Mouse (Mus musculus): Measurements from ENCODE around the gene Asic1. TPM values are rescaled to one million over a fixed set of nuclear protein-coding genes. Genes with fewer than 3 reads are reported as not detected.
A peak's percentile ranks its signal among the peaks of the same experiment; 100 is the strongest.

The Asic1 gene
- polyA plus RNA-seq, 1 experiment from 2014 or later, result 0.13 TPM

DNA sequence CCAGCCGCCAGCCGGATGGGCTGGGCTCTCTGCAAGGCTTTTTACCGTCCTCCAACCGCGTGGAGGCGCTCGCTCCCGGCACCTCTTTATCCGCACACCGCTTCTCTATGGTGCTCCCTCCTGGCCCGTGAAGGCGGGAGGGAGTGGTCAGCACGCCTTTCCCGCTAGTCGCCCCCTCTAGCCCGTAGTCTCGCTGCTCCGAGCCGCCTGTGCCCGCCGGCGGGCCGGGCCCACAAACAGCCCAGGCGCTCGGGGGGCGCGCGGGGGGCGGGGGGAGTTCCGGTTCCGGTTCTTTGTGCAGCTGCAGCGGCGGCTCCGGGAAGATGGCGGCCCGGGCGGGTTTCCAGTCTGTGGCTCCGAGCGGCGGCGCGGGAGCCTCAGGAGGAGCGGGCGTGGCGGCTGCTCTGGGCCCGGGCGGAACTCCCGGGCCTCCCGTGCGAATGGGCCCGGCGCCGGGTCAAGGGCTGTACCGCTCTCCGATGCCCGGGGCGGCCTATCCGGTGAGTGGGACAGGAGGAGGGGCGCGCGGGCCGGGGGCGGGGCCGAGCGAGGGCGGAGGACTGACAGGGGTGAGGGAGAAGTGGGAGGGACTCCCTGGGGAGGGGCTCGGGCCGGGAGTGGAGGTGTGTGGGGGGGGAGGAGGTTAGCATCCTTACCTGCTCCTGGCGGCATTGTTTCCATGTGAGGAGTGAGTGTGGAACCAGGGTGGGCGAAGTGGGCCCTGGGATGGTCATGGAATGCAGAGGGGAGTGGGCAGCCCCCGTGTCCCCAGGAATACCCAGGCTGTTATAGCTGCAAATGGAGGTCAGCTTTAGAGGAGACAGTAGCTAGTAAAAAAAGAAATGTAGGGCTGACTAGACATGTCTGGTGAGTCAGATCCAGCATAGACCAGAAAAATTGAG is 32.1 kb downstream of the Asic1 start, which contains the start of gene Smarcd1:
Gene Smarcd1, plus strand, starts transcription at position 131 of the 902 bp plus-strand sequence.
- WGBS (ENCODE audit: missing documents), result 2% methylated on average over 46 of the region's 71 CpGs
- H3K79me2 ChIP-seq (ENCODE audit: inconsistent target), result no peaks in the 10 kb centered on the region; the same call in 1 of the 2 replicates
- H3K36me3 ChIP-seq (ENCODE audit: inconsistent target), result peaks cover 14% of the 10 kb centered on the region
- peak within 1 kb of the TSS; percentile 53 for H3K4me3 ChIP-seq (ENCODE audit: inconsistent target)
- H3K27ac ChIP-seq, result no peak within 1 kb of the TSS

DNA sequence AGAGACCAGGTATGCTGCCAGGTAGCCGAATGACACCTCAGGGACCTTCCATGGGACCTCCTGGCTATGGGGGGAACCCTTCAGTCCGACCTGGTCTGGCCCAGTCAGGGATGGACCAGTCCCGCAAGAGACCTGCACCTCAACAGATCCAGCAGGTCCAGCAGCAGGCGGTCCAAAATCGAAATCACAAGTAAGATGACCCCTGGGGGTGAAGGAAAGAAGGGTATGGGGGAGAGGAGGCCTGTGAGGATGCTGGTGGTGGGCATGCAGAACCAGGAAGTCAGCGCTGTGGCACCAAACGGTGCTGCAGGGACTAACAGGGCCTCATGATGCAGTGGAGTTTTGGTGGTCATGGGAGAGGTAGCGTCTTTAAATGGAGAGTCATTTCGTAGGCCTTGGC is 32.9 kb downstream of the Asic1 start:
- Histone ChIP-seq H3K27ac (no peak overlapping the region), H3K4me3 (ENCODE audit: inconsistent target) (no peak overlapping the region; the same call in 1 of the 2 replicates), H3K79me2 (ENCODE audit: inconsistent target) (no peaks in the 10 kb centered on the region; the same call in 1 of the 2 replicates), H3K36me3 (ENCODE audit: inconsistent target) (peaks cover 18% of the 10 kb centered on the region)
- WGBS (ENCODE audit: missing documents), result 93% methylated on average over 9 of the region's 9 CpGs

DNA sequence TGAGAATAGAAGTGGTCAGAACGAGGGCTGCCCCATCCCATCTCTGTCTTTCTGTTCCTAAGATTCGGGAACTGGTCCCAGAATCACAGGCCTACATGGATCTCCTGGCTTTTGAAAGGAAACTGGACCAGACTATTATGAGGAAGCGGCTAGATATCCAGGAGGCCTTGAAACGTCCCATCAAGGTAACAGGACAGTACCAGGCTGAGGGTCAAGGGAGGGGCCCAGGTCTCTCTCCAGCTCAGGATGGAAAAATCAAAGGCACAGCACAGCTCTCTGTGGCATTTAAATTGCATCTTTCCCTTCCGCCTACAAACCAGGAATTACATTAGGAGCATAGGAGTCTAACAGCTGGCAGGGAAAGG is 33.5 kb downstream of the Asic1 start:
- Histone ChIP-seq H3K36me3 (ENCODE audit: inconsistent target) (peaks cover 22% of the 10 kb centered on the region), H3K27ac (no peak overlapping the region), H3K79me2 (ENCODE audit: inconsistent target) (no peaks in the 10 kb centered on the region; the same call in 1 of the 2 replicates), H3K4me3 (ENCODE audit: inconsistent target) (no peak overlapping the region)
- 96% methylated on average over 5 of the region's 5 CpGs for WGBS (ENCODE audit: missing documents)

GRCm38 (mm10) chr15:99704041-99704681 is 34.0 kb downstream of the Asic1 start:
- H3K4me3 ChIP-seq (ENCODE audit: inconsistent target), result no peak overlapping the region
- H3K27ac ChIP-seq, result no peak overlapping the region
- peaks cover 27% of the 10 kb centered on the region for H3K36me3 ChIP-seq (ENCODE audit: inconsistent target)
- no peaks in the 10 kb centered on the region; the same call in 1 of the 2 replicates for H3K79me2 ChIP-seq (ENCODE audit: inconsistent target)
- 88% methylated on average over 23 of the region's 23 CpGs for WGBS (ENCODE audit: missing documents)

DNA sequence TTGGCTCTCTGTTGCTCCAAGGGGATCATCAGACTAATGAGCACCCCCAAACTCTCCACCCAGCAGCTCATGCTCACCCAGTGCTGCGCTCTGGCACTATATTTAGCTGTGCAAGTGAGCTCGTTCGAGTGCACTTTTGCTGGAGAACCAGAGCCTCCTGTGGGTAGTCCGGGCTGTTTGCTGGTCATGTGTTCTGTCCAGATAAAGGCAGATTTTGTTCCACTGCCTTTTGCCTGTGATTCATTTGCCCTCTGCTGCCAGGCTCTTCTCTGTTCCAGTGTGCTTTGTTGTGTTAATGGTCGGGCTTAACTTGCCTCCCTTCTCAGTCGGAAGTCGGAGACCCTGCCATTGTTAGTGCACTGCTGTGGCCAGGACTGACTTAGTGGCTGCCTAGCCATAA is 34.7 kb downstream of the Asic1 start:
- Histone ChIP-seq H3K36me3 (ENCODE audit: inconsistent target) (peaks cover 34% of the 10 kb centered on the region), H3K27ac (no peak overlapping the region), H3K79me2 (ENCODE audit: inconsistent target) (no peaks in the 10 kb centered on the region; the same call in 1 of the 2 replicates), H3K4me3 (ENCODE audit: inconsistent target) (no peak overlapping the region)
- WGBS (ENCODE audit: missing documents), result 88% methylated on average over 7 of the region's 7 CpGs

DNA sequence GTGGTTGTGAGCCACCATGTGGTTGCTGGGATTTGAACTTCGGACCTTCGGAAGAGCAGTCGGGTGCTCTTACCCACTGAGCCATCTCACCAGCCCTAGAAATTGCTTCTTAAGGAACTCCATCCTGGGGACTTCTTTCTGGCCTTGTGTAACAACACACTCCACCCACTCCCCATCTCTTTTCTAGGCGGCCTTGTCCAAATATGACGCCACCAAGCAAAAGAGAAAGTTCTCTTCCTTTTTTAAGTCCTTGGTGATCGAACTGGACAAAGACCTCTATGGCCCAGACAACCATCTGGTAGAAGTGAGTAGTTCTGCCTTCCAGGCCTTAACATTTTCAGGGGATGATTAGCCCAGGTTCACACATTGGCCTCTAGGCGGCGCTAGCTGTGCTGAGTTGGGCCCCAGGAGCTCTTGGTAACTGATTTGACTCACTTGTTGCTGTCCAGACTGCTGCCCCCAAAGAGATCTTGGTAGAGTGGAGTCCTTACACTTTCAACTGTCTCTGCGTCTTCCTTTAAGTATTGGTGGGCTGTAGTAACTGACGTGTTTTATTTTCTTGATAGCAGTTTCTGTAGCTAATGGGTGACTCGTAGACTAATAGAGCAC is 35.4 kb downstream of the Asic1 start, which contains the start of gene Gm17349:
Gene Gm17349, minus strand, starts transcription at position 51 of the 609 bp plus-strand sequence.
- Histone ChIP-seq H3K4me3 (ENCODE audit: inconsistent target) (no peak within 1 kb of the TSS), H3K79me2 (ENCODE audit: inconsistent target) (no peaks in the 10 kb centered on the region; the same call in 1 of the 2 replicates), H3K27ac (no peak within 1 kb of the TSS), H3K36me3 (ENCODE audit: inconsistent target) (peaks cover 39% of the 10 kb centered on the region)
- WGBS (ENCODE audit: missing documents), result 63% methylated on average over 8 of the region's 11 CpGs

GRCm38 (mm10) chr15:99708176-99708575 is 38.0 kb downstream of the Asic1 start:
- WGBS (ENCODE audit: missing documents), result 97% methylated on average over 10 of the region's 13 CpGs
- Histone ChIP-seq H3K27ac (no peak overlapping the region), H3K79me2 (ENCODE audit: inconsistent target) (no peaks in the 10 kb centered on the region), H3K36me3 (ENCODE audit: inconsistent target) (peaks cover 62% of the 10 kb centered on the region), H3K4me3 (ENCODE audit: inconsistent target) (no peak overlapping the region)

GRCm38 (mm10) chr15:99710221-99711190 is 40.3 kb downstream of the Asic1 start:
- 95% methylated on average over 10 of the region's 10 CpGs for WGBS (ENCODE audit: missing documents)
- Histone ChIP-seq H3K79me2 (ENCODE audit: inconsistent target) (no peaks in the 10 kb centered on the region), H3K36me3 (ENCODE audit: inconsistent target) (peaks cover 56% of the 10 kb centered on the region), H3K27ac (no peak overlapping the region), H3K4me3 (ENCODE audit: inconsistent target) (no peak overlapping the region)

GRCm38 (mm10) chr15:99711491-99711890 is 41.3 kb downstream of the Asic1 start:
- H3K4me3 ChIP-seq (ENCODE audit: inconsistent target), result no peak overlapping the region
- no peak overlapping the region for H3K27ac ChIP-seq
- H3K79me2 ChIP-seq (ENCODE audit: inconsistent target), result no peaks in the 10 kb centered on the region
- 90% methylated on average over 3 of the region's 3 CpGs for WGBS (ENCODE audit: missing documents)
- H3K36me3 ChIP-seq (ENCODE audit: inconsistent target), result peaks cover 56% of the 10 kb centered on the region

- H3K4me3 ChIP-seq (ENCODE audit: inconsistent target), result no peak overlapping the region
- peaks cover 44% of the 10 kb centered on the region for H3K36me3 ChIP-seq (ENCODE audit: inconsistent target)
- H3K27ac ChIP-seq, result no peak overlapping the region
- H3K79me2 ChIP-seq (ENCODE audit: inconsistent target), result no peaks in the 10 kb centered on the region
- WGBS (ENCODE audit: missing documents), result 94% methylated on average over 13 of the region's 13 CpGs
Measured at GRCm38 (mm10) chr15:99712666-99713559, 42.7 kb downstream of the Asic1 start.

DNA sequence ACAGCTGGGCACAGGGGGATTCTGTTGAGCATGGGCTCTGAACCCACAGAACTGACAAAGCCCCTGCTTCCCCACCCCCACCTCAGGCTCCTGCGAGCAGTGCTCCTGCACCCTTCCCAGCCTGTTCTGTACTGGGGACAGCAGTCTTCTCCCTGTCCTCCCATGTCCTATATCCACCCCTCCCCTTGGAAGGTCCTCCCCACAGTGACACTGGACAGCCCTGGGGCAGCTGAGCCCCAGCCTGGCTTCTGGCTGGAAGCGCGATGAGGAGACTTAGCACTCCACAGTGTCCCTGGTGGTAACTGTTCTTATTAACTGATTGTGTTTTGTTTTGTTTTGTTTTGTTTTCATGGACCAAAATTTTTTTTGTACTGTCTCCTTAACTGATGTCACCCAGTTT is 43.4 kb downstream of the Asic1 start:
- Histone ChIP-seq H3K27ac (no peak overlapping the region), H3K4me3 (ENCODE audit: inconsistent target) (no peak overlapping the region), H3K79me2 (ENCODE audit: inconsistent target) (no peaks in the 10 kb centered on the region), H3K36me3 (ENCODE audit: inconsistent target) (peaks cover 41% of the 10 kb centered on the region)
- WGBS (ENCODE audit: missing documents), result 98% methylated on average over 3 of the region's 3 CpGs

DNA sequence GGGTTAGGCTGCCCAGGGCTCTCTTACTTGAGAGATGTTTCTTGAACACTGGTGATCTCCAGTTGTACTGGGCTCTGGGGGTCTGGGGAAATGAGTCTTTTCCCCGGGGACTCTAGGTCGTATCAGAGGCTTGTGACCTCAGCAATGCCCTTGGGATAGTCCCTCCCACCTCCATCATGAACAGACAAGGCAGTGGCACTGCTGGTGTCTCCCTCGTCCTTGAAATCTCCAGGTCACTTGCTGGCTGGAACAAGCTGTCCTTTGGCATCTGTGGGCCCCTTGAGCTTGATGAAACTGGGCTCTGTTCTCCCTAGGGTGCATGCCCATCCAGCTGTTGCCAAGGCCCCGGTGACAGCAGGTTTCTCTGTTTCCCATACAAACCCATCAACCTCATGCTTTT is 44.0 kb downstream of the Asic1 start:
- Histone ChIP-seq H3K27ac (no peak overlapping the region), H3K36me3 (ENCODE audit: inconsistent target) (peaks cover 35% of the 10 kb centered on the region), H3K79me2 (ENCODE audit: inconsistent target) (no peaks in the 10 kb centered on the region), H3K4me3 (ENCODE audit: inconsistent target) (no peak overlapping the region)
- 87% methylated on average over 4 of the region's 4 CpGs for WGBS (ENCODE audit: missing documents)

- WGBS (ENCODE audit: missing documents), result 57% methylated on average over 6 of the region's 7 CpGs
- Histone ChIP-seq H3K36me3 (ENCODE audit: inconsistent target) (peaks cover 28% of the 10 kb centered on the region), H3K4me3 (ENCODE audit: inconsistent target) (no peak overlapping the region), H3K79me2 (ENCODE audit: inconsistent target) (no peaks in the 10 kb centered on the region), H3K27ac (no peak overlapping the region)
Measured at GRCm38 (mm10) chr15:99714858-99715257, 44.7 kb downstream of the Asic1 start.

Measured in macrophage (primary cell).